ENCODE assay signal across 8 mouse cellular contexts in the genomic region with DNA sequence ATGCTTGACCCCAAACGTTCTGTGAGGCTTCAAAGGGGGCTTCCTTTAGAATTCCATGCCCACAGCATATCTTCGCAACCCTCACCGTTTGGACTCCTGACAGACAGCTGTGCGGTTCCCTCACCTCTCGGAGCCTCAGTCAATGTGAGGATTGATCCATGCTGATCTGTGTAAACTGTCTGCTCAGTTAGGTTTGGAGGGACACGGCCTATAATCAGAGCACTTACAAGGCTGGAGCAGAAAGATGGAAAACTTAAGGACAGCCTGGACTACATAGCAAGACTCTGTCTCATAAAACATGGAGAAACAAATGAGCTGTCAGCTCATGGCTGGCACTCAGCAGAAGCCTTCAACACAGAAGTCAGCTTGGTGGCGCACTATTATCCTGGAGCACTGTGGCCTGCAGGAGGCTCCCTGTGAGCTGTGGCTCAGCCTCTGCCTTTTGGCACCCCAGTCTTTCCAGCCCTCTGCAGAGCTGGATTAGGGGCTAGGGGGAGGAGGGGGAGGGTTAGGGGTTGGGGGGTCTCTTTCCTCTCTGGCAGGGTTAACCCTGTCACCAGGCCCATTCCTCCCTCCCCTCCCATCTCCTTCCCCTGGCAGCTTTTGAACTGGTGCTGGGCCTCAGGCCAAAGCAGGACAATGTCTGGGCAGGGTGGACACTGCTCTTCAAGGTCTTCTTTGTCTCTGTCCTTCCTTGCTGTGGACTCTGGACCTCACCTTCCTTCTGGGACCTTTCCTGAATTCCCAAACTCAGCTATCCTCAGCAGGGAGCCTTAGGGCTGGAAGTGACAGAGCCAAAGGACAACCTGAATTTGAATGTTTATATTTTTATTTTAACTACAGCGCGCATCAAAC. TPM values are rescaled to one million over a fixed set of nuclear protein-coding genes. Genes with fewer than 3 reads are reported as not detected.
DNase-seq lines count a peak whose midpoint lies in the region; ATAC-seq and TF ChIP-seq lines count a peak whose summit lies in the region.

No protein-coding gene starts in this region.

- H3K9me3 ChIP-seq in heart, embryonic 13.5 days: no peaks in the 10 kb centered on the region
- no peaks in the 10 kb centered on the region for H3K9me3 ChIP-seq in kidney, postnatal 0 days (replicated peaks; ENCODE audit: low read length)
- H3K9me3 ChIP-seq in midbrain, embryonic 14.5 days (ENCODE audit: control insufficient read depth, low read length): no peaks in the 10 kb centered on the region

- peak overlapping the region; percentile 52 for H3K4me3 ChIP-seq in heart, embryonic 13.5 days
- H3K4me3 ChIP-seq in kidney, postnatal 0 days (replicated peaks; ENCODE audit: low read depth, low read length): peak overlapping the region; percentile 32; the same call in 1 of the 2 replicates
- peak overlapping the region; percentile 38 for H3K4me3 ChIP-seq in midbrain, embryonic 14.5 days (replicated peaks; ENCODE audit: low read depth, low read length)

- peaks cover 62% of the 10 kb centered on the region for H3K4me1 ChIP-seq in heart, embryonic 13.5 days
- H3K4me1 ChIP-seq in kidney, postnatal 0 days (replicated peaks; ENCODE audit: insufficient read depth, low read length): peaks cover 42% of the 10 kb centered on the region
- H3K4me1 ChIP-seq in midbrain, embryonic 14.5 days (ENCODE audit: control insufficient read depth, insufficient read depth, low read length): peaks cover 42% of the 10 kb centered on the region

- peak; percentile 42; the same call in 1 of the 2 replicates for TF ChIP-seq CTCF in kidney, postnatal 0 days (IDR thresholded peaks at IDR 0.05; ENCODE audit: low read depth)

- peak; percentile 46 to 51 for DNase-seq in right cerebral cortex, postnatal 10 days (ENCODE audit: low spot score in 2 of 2)
- no peak for DNase-seq in right cerebral cortex, adult 18-20 months
- DNase-seq in kidney, postnatal 0 days (ENCODE audit: low spot score): no peak
- peak; percentile 65 for DNase-seq in midbrain, embryonic 14.5 days
- no peak for DNase-seq in right cerebral cortex, postnatal 4 days

- H3K27me3 ChIP-seq in heart, embryonic 13.5 days (replicated peaks): 0 out of 2 replicates have a peak, but pooled peaks cover 2% of the 10 kb centered on the region
- no peaks in the 10 kb centered on the region for H3K27me3 ChIP-seq in kidney, postnatal 0 days (ENCODE audit: insufficient read depth, low read length)
- H3K27me3 ChIP-seq in midbrain, embryonic 14.5 days (ENCODE audit: control insufficient read depth, insufficient read depth, low read length): no peaks in the 10 kb centered on the region

- H3K4me2 ChIP-seq in heart, embryonic 13.5 days: peak overlapping the region; percentile 82
- peak overlapping the region; percentile 85 for H3K4me2 ChIP-seq in kidney, postnatal 0 days (ENCODE audit: low read length)
- peak overlapping the region; percentile 75 for H3K4me2 ChIP-seq in midbrain, embryonic 14.5 days (ENCODE audit: low read length)

- H3K27ac ChIP-seq in heart, embryonic 13.5 days (replicated peaks): peak overlapping the region; percentile 97
- peak overlapping the region; percentile 99 for H3K27ac ChIP-seq in kidney, postnatal 0 days
- H3K27ac ChIP-seq in midbrain, embryonic 14.5 days (replicated peaks; ENCODE audit: low read depth, low read length): peak overlapping the region; percentile 93

- 38% methylated on average over 9 of the region's 9 CpGs for WGBS in heart, embryonic 13.5 days
- WGBS in kidney, postnatal 0 days: 40% methylated on average over 9 of the region's 9 CpGs
- WGBS in midbrain, embryonic 14.5 days: 25% methylated on average over 9 of the region's 9 CpGs

- no peaks in the 10 kb centered on the region for H3K36me3 ChIP-seq in heart, embryonic 13.5 days
- no peaks in the 10 kb centered on the region for H3K36me3 ChIP-seq in kidney, postnatal 0 days (ENCODE audit: insufficient read depth, low read length)
- H3K36me3 ChIP-seq in midbrain, embryonic 14.5 days (ENCODE audit: control insufficient read depth, insufficient read depth, low read length): no peaks in the 10 kb centered on the region

- no peak for ATAC-seq in heart, embryonic 13.5 days (ENCODE audit: extremely low read depth, insufficient number of reproducible peaks, low FRiP score, low TSS enrichment)
- no peak for ATAC-seq in kidney, postnatal 0 days (replicated peaks; ENCODE audit: low FRiP score, low read depth)
- ATAC-seq in midbrain, embryonic 14.5 days (ENCODE audit: low FRiP score, low TSS enrichment): no peak
- no peak for ATAC-seq in monocyte, adult 5-6 weeks (replicated peaks; ENCODE audit: insufficient number of reproducible peaks, low FRiP score, low TSS enrichment, poor library complexity, severe bottlenecking)
- no peak for ATAC-seq in cerebellum, adult (ENCODE audit: insufficient number of reproducible peaks, low FRiP score, low TSS enrichment)

- peak overlapping the region; percentile 83; the same call in 1 of the 2 replicates for H3K9ac ChIP-seq in heart, embryonic 13.5 days
- H3K9ac ChIP-seq in kidney, postnatal 0 days (ENCODE audit: low read depth, low read length): peak overlapping the region; percentile 76; the same call in 1 of the 2 replicates
- peak overlapping the region; percentile 70 for H3K9ac ChIP-seq in midbrain, embryonic 14.5 days (replicated peaks; ENCODE audit: low read length)

RNA-seq across cellular contexts. Expression of a gene that starts 7.2 kb away (rescaled TPM):
- 288 and 305 TPM in 2 replicates for polyA plus RNA-seq in heart, embryonic 13.5 days (2015; fragmentation: Nextera tagmentation; extraction: Ambion mirVana)
- polyA plus RNA-seq in kidney, postnatal 0 days (2015; fragmentation: Nextera tagmentation; extraction: Ambion mirVana): 764 and 829 TPM in 2 replicates
- polyA plus RNA-seq in midbrain, embryonic 14.5 days (2014; fragmentation: Nextera tagmentation; extraction: Ambion mirVana): 108 and 140 TPM in 2 replicates
- total RNA-seq in monocyte, adult 5-6 weeks (2017): 4.9 to 16.7 TPM (median 8.5 TPM) in 3 replicates

RNA-seq across cellular contexts. Expression of a gene that starts 36.1 kb away (rescaled TPM):
- 6.2 and 6.6 TPM in 2 replicates for polyA plus RNA-seq in heart, embryonic 13.5 days (2015; fragmentation: Nextera tagmentation; extraction: Ambion mirVana)
- polyA plus RNA-seq in kidney, postnatal 0 days (2015; fragmentation: Nextera tagmentation; extraction: Ambion mirVana): 3.2 and 3.8 TPM in 2 replicates
- 1.2 and 1.7 TPM in 2 replicates for polyA plus RNA-seq in midbrain, embryonic 14.5 days (2014; fragmentation: Nextera tagmentation; extraction: Ambion mirVana)
- 18.1 to 19.7 TPM (median 18.4 TPM) in 3 replicates for total RNA-seq in monocyte, adult 5-6 weeks (2017)

Comparison
In these comparisons a context has a peak if more than half of its experiments do, and no peak if none do; other contexts are left out.
1. DNase-seq: peak in right cerebral cortex, postnatal 10 days (2 of 2) and midbrain, embryonic 14.5 days (single experiment); none in right cerebral cortex, adult 18-20 months (single experiment), kidney, postnatal 0 days (single experiment) and right cerebral cortex, postnatal 4 days (single experiment).
2. Peak in every context shown above with its lines, with median percentiles within 50 percentile points of each other: H3K27ac ChIP-seq, H3K4me2 ChIP-seq, H3K4me3 ChIP-seq and H3K9ac ChIP-seq.